Mouse (Mus musculus) myocyte (in vitro differentiated cells): ENCODE results near the gene Kif13a. TPM values are rescaled to one million over a fixed set of nuclear protein-coding genes. Genes with fewer than 3 reads are reported as not detected.

ENCODE experiments used
- H3K27me3 ChIP-seq: one replicate; pipeline ENCODE4 v1.6.1; 2011; ENCODE audit not compliant: control insufficient read depth, insufficient read depth, insufficient read length
- H3K36me3 ChIP-seq: one replicate; pipeline ENCODE4 v1.6.1; 2011; ENCODE audit not compliant: control insufficient read depth, insufficient read depth
- H3K4me2 ChIP-seq: one replicate; pipeline ENCODE4 v1.6.1; 2011; ENCODE audit warnings: low read depth, control low read depth
- H3K4me3 ChIP-seq: one replicate; pipeline ENCODE4 v1.5.1; 2011; ENCODE audit warnings: mild to moderate bottlenecking, control low read depth, moderate library complexity
- H3K79me2 ChIP-seq: one replicate; pipeline ENCODE4 v1.6.1; 2011; ENCODE audit not compliant: control insufficient read depth, insufficient read depth
- H3ac ChIP-seq: one replicate; pipeline ENCODE4 v1.6.1; 2011; ENCODE audit not compliant: control insufficient read depth, insufficient read length
- CEBPB ChIP-seq: IDR thresholded peaks from 2 replicates; pipeline ENCODE4 v1.6.1; 2011; ENCODE audit warnings: mild to moderate bottlenecking, moderate library complexity; ENCODE audit not compliant: poor library complexity, insufficient read depth, severe bottlenecking
- E2F4 ChIP-seq: IDR thresholded peaks from one replicate; pipeline ENCODE4 v1.6.1; 2011; ENCODE audit warnings: mild to moderate bottlenecking, control low read depth, moderate library complexity; ENCODE audit not compliant: insufficient read depth
- MAX ChIP-seq: IDR thresholded peaks from one replicate; pipeline ENCODE4 v1.6.1; 2011; ENCODE audit warnings: low read depth, mild to moderate bottlenecking, control low read depth
- MYOD1 ChIP-seq, 3 experiments: IDR thresholded peaks; one replicate each; pipeline ENCODE4 v1.6.1; 2011; ENCODE audit warnings: control low read depth in 2 of 3, low read depth in 2 of 3, mild to moderate bottlenecking in 2 of 3, moderate library complexity in 1 of 3; ENCODE audit not compliant: insufficient read length in 2 of 3, control insufficient read depth in 1 of 3
- MYOG ChIP-seq, 3 experiments: IDR thresholded peaks; one replicate each; pipeline ENCODE4 v1.6.1; 2011; ENCODE audit warnings: control low read depth in 2 of 3, low read depth in 2 of 3, mild to moderate bottlenecking in 2 of 3; ENCODE audit not compliant: insufficient read length in 2 of 3, control insufficient read depth in 1 of 3, insufficient read depth in 1 of 3
- POLR2A ChIP-seq: IDR thresholded peaks from one replicate; pipeline ENCODE4 v1.6.1; 2011; ENCODE audit warnings: low read depth, mild to moderate bottlenecking, control low read depth, moderate library complexity; ENCODE audit not compliant: insufficient read length
- POLR2AphosphoS2 ChIP-seq: IDR thresholded peaks from one replicate; pipeline ENCODE4 v1.6.1; 2011; ENCODE audit warnings: low read depth, control low read depth; ENCODE audit not compliant: insufficient read length
- REST ChIP-seq: IDR thresholded peaks from one replicate; pipeline ENCODE4 v1.6.1; 2011; ENCODE audit warnings: mild to moderate bottlenecking, control low read depth, moderate library complexity; ENCODE audit not compliant: insufficient read depth, insufficient read length
- SRF ChIP-seq: IDR thresholded peaks from one replicate; pipeline ENCODE4 v1.6.1; 2011; ENCODE audit warnings: low read depth; ENCODE audit not compliant: control insufficient read depth, insufficient read length
- TCF12 ChIP-seq: IDR thresholded peaks from one replicate; pipeline ENCODE4 v1.6.1; 2011; ENCODE audit warnings: mild to moderate bottlenecking, control low read depth; ENCODE audit not compliant: poor library complexity, insufficient read depth, severe bottlenecking
- TCF3 ChIP-seq: IDR thresholded peaks from one replicate; pipeline ENCODE4 v1.6.1; 2011; ENCODE audit warnings: low read depth, control low read depth; ENCODE audit not compliant: insufficient read length
- USF1 ChIP-seq: IDR thresholded peaks from one replicate; pipeline ENCODE4 v1.6.1; 2011; ENCODE audit warnings: low read depth, mild to moderate bottlenecking, control low read depth, moderate library complexity
- polyA plus RNA-seq: library from polyadenylated mRNA; unstranded; fragments of >200 nt; fragmentation: generic; extraction: Trizol; gene quantifications from one replicate; pipeline ENCODE4 v1.2.1, GENCODE M21; 2012; ENCODE audit warnings: missing spikeins

The Kif13a gene
- polyA plus RNA-seq, 1 experiment: 15.4 TPM

- H3K4me2 ChIP-seq: no peak overlapping the region
- TF ChIP-seq CEBPB: no peak
- no peak for TF ChIP-seq TCF12
- no peak for TF ChIP-seq TCF3
- TF ChIP-seq POLR2AphosphoS2: no peak
- no peak for TF ChIP-seq MAX
- TF ChIP-seq MYOD1 (IDR thresholded peaks at IDR 0.05; ENCODE audit: control insufficient read depth in 1 of 3, insufficient read length in 2 of 3, low read depth in 2 of 3): no peak
- no peak for TF ChIP-seq USF1
- H3K27me3 ChIP-seq: no peaks in the 10 kb centered on the region
- H3K36me3 ChIP-seq: peaks cover 5% of the 10 kb centered on the region
- no peak overlapping the region for H3ac ChIP-seq
- H3K79me2 ChIP-seq: no peaks in the 10 kb centered on the region
- H3K4me3 ChIP-seq: no peak overlapping the region
Measured at GRCm38 (mm10) chr13:46786836-46787235, 142.8 kb downstream of the Kif13a start.

- no peak overlapping the region for H3ac ChIP-seq
- H3K4me2 ChIP-seq: no peak overlapping the region
- no peak for TF ChIP-seq E2F4
- no peak for TF ChIP-seq POLR2AphosphoS2
- TF ChIP-seq CEBPB: no peak
- no peak for TF ChIP-seq MAX
- no peak for TF ChIP-seq MYOD1 (IDR thresholded peaks at IDR 0.05; ENCODE audit: control insufficient read depth in 1 of 3, insufficient read length in 2 of 3, low read depth in 2 of 3)
- no peak for TF ChIP-seq SRF
- TF ChIP-seq TCF12: no peak
- TF ChIP-seq TCF3: no peak
- no peak for TF ChIP-seq MYOG (IDR thresholded peaks at IDR 0.05; ENCODE audit: control insufficient read depth in 1 of 3, insufficient read depth in 1 of 3, insufficient read length in 2 of 3, low read depth in 2 of 3)
- TF ChIP-seq REST: no peak
- no peak for TF ChIP-seq POLR2A
- TF ChIP-seq USF1: no peak
- no peaks in the 10 kb centered on the region for H3K27me3 ChIP-seq
- peaks cover 5% of the 10 kb centered on the region for H3K36me3 ChIP-seq
- H3K4me3 ChIP-seq: no peak overlapping the region
- no peaks in the 10 kb centered on the region for H3K79me2 ChIP-seq
Measured at GRCm38 (mm10) chr13:46786064-46786561, 143.6 kb downstream of the Kif13a start.

- TF ChIP-seq MAX: no peak
- no peak for TF ChIP-seq MYOG (IDR thresholded peaks at IDR 0.05; ENCODE audit: control insufficient read depth in 1 of 3, insufficient read depth in 1 of 3, insufficient read length in 2 of 3, low read depth in 2 of 3)
- TF ChIP-seq POLR2AphosphoS2: no peak
- no peaks in the 10 kb centered on the region for H3K36me3 ChIP-seq
- no peaks in the 10 kb centered on the region for H3K79me2 ChIP-seq
- H3K4me2 ChIP-seq: no peak overlapping the region
- no peaks in the 10 kb centered on the region for H3K27me3 ChIP-seq
- no peak overlapping the region for H3ac ChIP-seq
- H3K4me3 ChIP-seq: no peak overlapping the region
Measured at GRCm38 (mm10) chr13:46780379-46780778, 149.3 kb downstream of the Kif13a start.

- Histone ChIP-seq H3K36me3 (no peaks in the 10 kb centered on the region), H3K27me3 (no peaks in the 10 kb centered on the region), H3K4me2 (no peak overlapping the region), H3K79me2 (no peaks in the 10 kb centered on the region), H3ac (no peak overlapping the region), H3K4me3 (no peak overlapping the region)
- TF ChIP-seq CEBPB (no peak), E2F4 (no peak), REST (no peak), USF1 (no peak), MYOD1 (IDR thresholded peaks at IDR 0.05; ENCODE audit: control insufficient read depth in 1 of 3, insufficient read length in 2 of 3, low read depth in 2 of 3) (no peak), MAX (no peak), MYOG (IDR thresholded peaks at IDR 0.05; ENCODE audit: control insufficient read depth in 1 of 3, insufficient read depth in 1 of 3, insufficient read length in 2 of 3, low read depth in 2 of 3) (no peak), SRF (no peak), TCF3 (no peak), POLR2A (no peak), TCF12 (no peak), POLR2AphosphoS2 (no peak)
Measured at GRCm38 (mm10) chr13:46779831-46780230, 149.8 kb downstream of the Kif13a start.

- H3K27me3 ChIP-seq: no peaks in the 10 kb centered on the region
- H3K36me3 ChIP-seq: no peaks in the 10 kb centered on the region
- TF ChIP-seq SRF: no peak
- no peak for TF ChIP-seq E2F4
- TF ChIP-seq CEBPB: no peak
- TF ChIP-seq MYOD1 (IDR thresholded peaks at IDR 0.05; ENCODE audit: control insufficient read depth in 1 of 3, insufficient read length in 2 of 3, low read depth in 2 of 3): no peak
- TF ChIP-seq TCF12: no peak
- no peak for TF ChIP-seq MAX
- no peak for TF ChIP-seq MYOG (IDR thresholded peaks at IDR 0.05; ENCODE audit: control insufficient read depth in 1 of 3, insufficient read depth in 1 of 3, insufficient read length in 2 of 3, low read depth in 2 of 3)
- TF ChIP-seq POLR2AphosphoS2: no peak
- no peak overlapping the region for H3K4me2 ChIP-seq
- H3K4me3 ChIP-seq: no peak overlapping the region
- H3ac ChIP-seq: no peak overlapping the region
- H3K79me2 ChIP-seq: no peaks in the 10 kb centered on the region
Measured at GRCm38 (mm10) chr13:46777461-46777860, 152.2 kb downstream of the Kif13a start.
